Mouse (Mus musculus) CD4-positive, CD25-positive, alpha-beta regulatory T cell, adult 4 months (primary cell): ENCODE data around the gene Gpr39. TPM values are rescaled to one million over a fixed set of nuclear protein-coding genes. Genes with fewer than 3 reads are reported as not detected.

Source experiments
- ATAC-seq: one replicate; pipeline ENCODE4 v1.8.0; 2017
- polyA plus RNA-seq, 2 experiments: library from polyadenylated mRNA; unstranded; fragments of 100-300 nt; shearing (Covaris generic); gene quantifications; one replicate each; pipeline ENCODE4 v1.2.1; 2017

The Gpr39 gene
- polyA plus RNA-seq, 2 experiments from 2014 or later, result not detected

GRCm38 (mm10) chr1:125813141-125813782 is 136.5 kb downstream of the Gpr39 start:
- no peak for ATAC-seq

GRCm38 (mm10) chr1:125821101-125821500 is 144.3 kb downstream of the Gpr39 start:
- ATAC-seq, result no peak

GRCm38 (mm10) chr1:125823611-125824010 is 146.8 kb downstream of the Gpr39 start:
- no peak for ATAC-seq

- ATAC-seq, result no peak
Measured at GRCm38 (mm10) chr1:125837507-125837906, 160.7 kb downstream of the Gpr39 start.

- ATAC-seq, result no peak
Measured at GRCm38 (mm10) chr1:125839746-125840392, 163.1 kb downstream of the Gpr39 start.

- ATAC-seq, result no peak
Measured at GRCm38 (mm10) chr1:125854646-125855045, 177.9 kb downstream of the Gpr39 start.

GRCm38 (mm10) chr1:125858631-125859030 is 181.8 kb downstream of the Gpr39 start:
- no peak for ATAC-seq

- ATAC-seq, result no peak
Measured at GRCm38 (mm10) chr1:125870056-125870455, 193.3 kb downstream of the Gpr39 start.

GRCm38 (mm10) chr1:125893158-125893557 is 216.4 kb downstream of the Gpr39 start:
- ATAC-seq, result no peak

- ATAC-seq, result no peak
Measured at GRCm38 (mm10) chr1:125910211-125910870, 233.5 kb downstream of the Gpr39 start.

- ATAC-seq, result no peak
Measured at GRCm38 (mm10) chr1:125910871-125911265, 234.1 kb downstream of the Gpr39 start.

GRCm38 (mm10) chr1:125911337-125911900 is 234.6 kb downstream of the Gpr39 start:
- ATAC-seq, result no peak

- ATAC-seq, result no peak
Measured at GRCm38 (mm10) chr1:125911901-125912445, 235.2 kb downstream of the Gpr39 start.

GRCm38 (mm10) chr1:125912601-125913600 is 236.1 kb downstream of the Gpr39 start, which contains the start of gene Lypd1:
TSS of gene Lypd1 (minus strand) at chr1:125913101.
- no peak for ATAC-seq

- ATAC-seq, result no peak
Measured at GRCm38 (mm10) chr1:125920696-125921095, 243.9 kb downstream of the Gpr39 start.

- no peak for ATAC-seq
Measured at GRCm38 (mm10) chr1:125923062-125923461, 246.3 kb downstream of the Gpr39 start.

Other genes with a start within 250 kb of the Gpr39 start
- gene Actr3, start 241.3 kb upstream of the Gpr39 start, polyA plus RNA-seq, result 100 to 1,000 TPM; 428 to 528 TPM
- 1 to 10 TPM in 1 of 2 experiments, under 1 TPM in 1; 0.58 to 3.5 TPM for gene Slc35f5, start 116.4 kb upstream of the Gpr39 start, polyA plus RNA-seq
- gene Lypd1, start 236.1 kb downstream of the Gpr39 start, polyA plus RNA-seq, result not detected